Mouse (Mus musculus) CD4-positive helper T cell, adult 2 months (primary cell): ENCODE results near the gene Ctbp2.

Experiments
- DNase-seq: peaks from one replicate; pipeline ENCODE4 v3.0.0-alpha.2; 2012; ENCODE audit warnings: low read depth, missing footprints, low spot score

Gene Ctbp2

GRCm38 (mm10) chr7:133088411-133088810 lies 35.7 kb downstream of the Ctbp2 start:
- no peak for DNase-seq

DNA sequence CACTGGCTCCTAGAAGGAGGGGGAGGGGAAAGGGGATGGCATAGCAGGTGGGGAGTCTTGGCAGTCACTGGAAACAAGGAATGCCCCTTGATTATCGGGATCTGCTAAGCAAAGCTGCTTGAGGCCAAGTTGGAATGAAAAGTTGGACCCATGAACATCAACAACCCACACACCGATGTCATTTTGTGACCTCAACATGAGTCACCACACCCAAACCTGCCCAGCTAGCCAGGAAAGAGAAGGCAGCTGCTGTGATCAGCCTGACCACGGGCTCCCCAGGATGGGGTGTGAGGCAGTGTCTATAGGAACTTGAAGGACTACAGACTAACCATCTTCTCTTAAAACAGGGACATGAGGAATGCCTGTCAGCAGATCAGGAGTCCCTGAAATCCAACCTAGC lies 38.7 kb downstream of the Ctbp2 start:
- no peak for DNase-seq

GRCm38 (mm10) chr7:133083936-133084614 lies 40.1 kb downstream of the Ctbp2 start:
- DNase-seq: no peak

DNA sequence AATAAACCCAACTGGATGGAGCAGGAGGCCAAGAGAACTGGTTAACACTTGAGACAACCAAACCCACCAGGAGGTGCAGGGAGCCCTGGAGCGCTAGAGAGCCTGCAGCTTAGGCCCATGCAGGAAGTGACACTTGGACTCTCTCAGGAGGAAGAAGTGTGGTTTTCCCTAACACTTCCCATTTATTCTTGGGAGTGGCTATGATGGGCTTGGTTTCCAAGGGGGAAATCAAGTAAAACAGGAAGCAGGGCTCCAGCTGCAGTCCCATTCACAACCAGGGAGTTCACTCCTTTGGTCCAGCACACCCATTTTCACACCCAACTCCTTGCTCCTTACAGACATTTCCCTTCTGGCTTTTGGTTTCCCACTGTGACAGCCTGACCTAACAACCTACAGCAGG lies 45.2 kb downstream of the Ctbp2 start:
- DNase-seq: no peak

GRCm38 (mm10) chr7:133074462-133075133 lies 49.6 kb downstream of the Ctbp2 start:
- DNase-seq: no peak

- DNase-seq: no peak
These were observed 51.0 kb downstream of the Ctbp2 start for GRCm38 (mm10) chr7:133073147-133073651.

GRCm38 (mm10) chr7:133072535-133072934 lies 51.6 kb downstream of the Ctbp2 start:
- no peak for DNase-seq

- DNase-seq: no peak
These were observed 56.8 kb downstream of the Ctbp2 start for GRCm38 (mm10) chr7:133067321-133067841.

- no peak for DNase-seq
These were observed 57.4 kb downstream of the Ctbp2 start for GRCm38 (mm10) chr7:133066776-133067175.

- DNase-seq: no peak
These were observed 62.1 kb downstream of the Ctbp2 start for GRCm38 (mm10) chr7:133062055-133062454.

DNA sequence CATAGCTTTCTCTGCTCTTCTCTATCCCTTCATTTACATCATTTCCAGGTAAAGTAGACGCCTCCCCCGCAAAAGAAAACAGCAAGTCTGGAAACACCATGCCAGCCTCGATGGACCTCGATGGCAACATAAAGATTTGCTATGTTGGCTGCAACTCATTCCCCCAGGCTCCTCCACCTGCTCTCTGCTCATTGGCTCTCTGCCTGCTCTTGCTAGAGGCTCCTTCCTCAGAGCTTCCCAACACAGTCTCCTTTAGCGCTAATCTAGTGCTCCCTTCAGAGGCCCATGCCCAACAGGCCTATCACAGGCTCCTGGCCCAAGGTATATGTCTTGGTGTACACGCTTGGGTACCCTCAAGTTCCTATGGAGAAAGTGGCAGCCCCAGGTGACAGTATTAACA lies 64.0 kb downstream of the Ctbp2 start:
- no peak for DNase-seq

GRCm38 (mm10) chr7:133059517-133060104 lies 64.5 kb downstream of the Ctbp2 start:
- no peak for DNase-seq

- no peak for DNase-seq
These were observed 65.0 kb downstream of the Ctbp2 start for GRCm38 (mm10) chr7:133059150-133059509.

GRCm38 (mm10) chr7:133058496-133059149 lies 65.5 kb downstream of the Ctbp2 start:
- DNase-seq: no peak

DNA sequence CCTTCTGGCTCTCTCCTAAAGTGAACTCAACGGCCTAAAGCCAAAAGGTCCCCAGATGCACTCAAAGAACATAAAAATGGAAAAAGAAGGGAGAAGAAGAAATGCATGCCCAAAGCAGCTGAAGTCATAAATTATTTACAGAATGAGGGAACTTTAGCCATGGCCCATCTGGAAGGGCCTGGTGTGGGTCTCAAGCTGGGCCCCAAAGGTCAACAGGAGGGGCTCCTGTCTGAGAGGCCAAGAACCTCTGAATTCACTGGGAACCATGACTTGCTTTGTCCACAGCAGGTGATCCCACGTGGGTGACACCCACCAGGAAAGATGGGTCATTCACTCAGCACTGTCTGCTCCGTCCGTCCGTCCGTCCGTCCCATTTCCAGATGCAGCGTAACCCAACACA lies 67.2 kb downstream of the Ctbp2 start:
- no peak for DNase-seq

DNA sequence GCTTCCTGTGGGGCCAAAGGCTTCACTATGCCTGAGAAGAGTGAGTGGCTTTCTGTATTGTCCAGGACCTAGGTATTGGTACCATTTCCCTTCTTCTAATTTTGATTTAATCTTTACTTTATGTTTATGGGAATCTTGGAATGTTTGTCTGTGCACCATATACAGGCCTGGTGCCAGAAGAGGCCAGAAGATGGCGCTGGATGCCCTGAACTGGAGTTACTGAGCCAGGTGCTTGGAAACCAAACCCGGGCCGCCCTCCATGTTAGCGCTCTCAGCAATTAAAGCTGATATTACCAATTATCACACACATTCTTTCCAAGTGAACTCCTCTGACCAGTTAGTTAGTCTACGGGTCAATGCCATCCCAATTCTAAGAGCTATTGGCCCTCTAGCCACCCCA lies 69.7 kb downstream of the Ctbp2 start:
- DNase-seq: no peak

GRCm38 (mm10) chr7:133053757-133054156 lies 70.4 kb downstream of the Ctbp2 start:
- DNase-seq: no peak

DNA sequence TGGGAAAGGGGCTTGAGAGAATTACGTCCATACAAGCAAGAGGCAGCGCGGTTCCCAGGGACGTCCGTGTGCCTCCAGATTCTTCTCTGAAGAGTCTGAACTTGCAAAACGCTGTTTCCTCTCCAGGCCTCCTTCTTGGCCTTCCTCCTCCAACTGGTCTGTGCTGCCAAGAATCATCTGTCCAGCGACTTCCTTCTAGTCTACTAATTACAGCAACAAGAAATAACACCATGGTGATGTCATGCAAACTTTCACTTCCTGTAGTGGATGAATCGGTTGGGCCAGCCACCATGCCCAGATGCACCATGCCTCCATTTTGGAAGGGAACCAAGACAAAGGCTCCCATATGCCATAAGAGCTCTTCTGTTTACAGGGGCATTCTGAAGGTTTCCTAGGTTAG lies 71.3 kb downstream of the Ctbp2 start:
- no peak for DNase-seq

DNA sequence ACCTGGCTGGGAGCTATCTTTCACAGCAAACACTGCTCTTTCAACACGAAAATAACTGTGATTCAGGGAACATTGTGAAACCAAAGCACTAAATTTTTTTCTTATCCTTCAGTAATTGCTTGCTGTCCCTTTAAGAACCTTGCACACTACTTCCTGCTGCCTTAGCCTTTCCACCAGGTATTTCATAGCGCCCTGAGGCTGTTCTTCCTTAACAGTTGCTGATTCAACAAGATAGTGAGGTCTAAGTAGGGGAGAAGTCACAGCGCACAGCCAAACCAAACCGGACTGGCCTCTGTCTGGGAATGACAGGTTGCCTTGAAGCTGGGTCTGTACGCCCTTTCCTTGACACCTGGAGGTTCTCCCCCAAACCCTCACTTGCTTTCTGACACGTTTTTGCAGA lies 73.5 kb downstream of the Ctbp2 start:
- DNase-seq: no peak

DNA sequence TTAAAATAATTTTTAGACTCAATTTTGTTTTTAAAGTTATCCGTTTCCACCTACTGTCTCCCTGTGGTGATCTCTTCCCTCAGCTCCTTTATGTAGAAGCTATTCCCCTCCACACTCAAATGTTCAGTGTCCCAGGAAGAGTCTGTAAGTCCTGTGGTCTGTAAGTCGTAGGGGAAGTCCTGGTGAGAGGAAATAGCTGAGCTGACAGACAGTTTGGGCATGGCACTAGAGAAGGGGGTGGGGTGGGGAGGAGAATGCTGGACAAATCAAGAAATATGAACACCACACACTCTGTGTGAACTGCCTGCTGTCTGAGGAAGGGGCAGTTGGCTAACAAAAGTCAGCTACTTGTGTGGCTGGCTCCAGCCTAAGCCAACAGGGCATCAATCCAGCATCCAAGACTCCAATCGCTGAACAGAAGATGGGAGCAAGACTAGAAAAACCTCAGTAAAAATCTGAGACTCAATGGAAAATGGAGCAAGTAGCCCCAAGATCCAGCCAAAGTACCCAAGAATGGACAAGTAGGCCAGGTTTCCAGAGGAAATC lies 76.0 kb downstream of the Ctbp2 start:
- no peak for DNase-seq

DNA sequence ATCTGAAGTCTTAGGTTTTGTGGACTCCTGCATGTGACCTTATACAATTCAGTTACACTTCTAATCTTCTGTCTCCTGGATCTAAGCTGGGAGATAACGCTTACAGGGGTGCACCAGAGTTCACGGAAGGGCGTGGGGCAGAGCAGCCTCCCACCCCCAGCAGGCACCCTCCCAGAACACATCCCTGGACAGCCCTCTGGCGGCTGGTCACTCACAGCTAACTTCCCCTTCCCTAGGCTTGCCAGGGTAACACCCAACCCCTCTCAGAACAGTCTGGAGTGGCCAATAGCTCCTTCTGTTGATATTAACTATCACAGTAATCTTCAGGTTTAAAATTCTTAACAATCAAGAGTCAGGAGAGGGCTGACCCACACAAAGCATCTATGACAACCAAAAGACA lies 76.9 kb downstream of the Ctbp2 start:
- DNase-seq: no peak

DNA sequence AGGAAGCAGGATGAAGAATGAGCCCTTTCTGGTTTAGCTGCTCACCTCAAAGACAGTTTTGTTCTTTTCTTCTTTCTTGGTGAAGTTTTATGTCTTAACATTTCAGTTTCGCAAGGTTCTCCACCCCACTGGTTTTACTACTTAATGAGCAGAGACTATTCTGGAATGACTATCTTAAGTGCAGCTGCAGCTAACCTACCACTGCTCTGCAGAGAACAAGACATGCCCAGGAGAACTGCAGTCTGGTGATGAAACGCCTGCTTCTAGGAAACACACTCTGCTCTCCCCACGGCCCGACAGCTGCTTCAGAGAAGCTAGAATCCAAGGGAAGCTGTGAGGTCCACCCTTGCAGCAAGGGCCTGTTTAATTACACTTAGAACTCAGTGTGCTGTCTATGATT lies 79.4 kb downstream of the Ctbp2 start:
- no peak for DNase-seq
